In the genomic region with DNA sequence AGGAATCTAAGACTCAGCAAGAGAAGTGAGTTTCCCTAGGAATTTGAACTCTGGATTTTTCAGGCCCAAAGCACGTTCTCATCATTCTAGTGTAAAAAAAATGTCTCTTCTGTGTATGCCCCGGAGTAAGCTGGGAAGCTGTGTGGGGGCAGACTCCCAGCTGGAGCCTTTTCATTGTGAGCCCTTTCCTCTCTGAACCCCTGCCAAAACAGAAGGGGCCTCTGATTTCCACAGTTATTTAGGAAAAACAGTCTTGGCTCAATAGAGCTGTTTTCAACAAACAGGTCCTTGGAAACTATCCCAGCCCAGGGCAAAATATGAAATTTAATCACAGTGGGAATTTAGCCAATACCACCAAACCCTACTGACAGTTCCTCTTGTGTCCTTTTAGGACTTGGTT, we compare ENCODE assay signal across 15 mouse cellular contexts.
A peak's percentile ranks its signal among the peaks of the same experiment; 100 is the strongest.
DNase-seq lines count a peak whose midpoint lies in the region; ATAC-seq and TF ChIP-seq lines count a peak whose summit lies in the region.
"Had no signal": no experiment of that assay in that cellular context is flagged by ENCODE, and none has a peak within 500 bp of the region (broad histone marks: within the 10 kb centered on the region; RNA-seq: fewer than 3 reads in every experiment).

No protein-coding gene starts in this region.

- H3K9me3 ChIP-seq in kidney, postnatal 0 days (replicated peaks; ENCODE audit: low read length) = no peaks in the 10 kb centered on the region
- no peaks in the 10 kb centered on the region for H3K9me3 ChIP-seq in kidney, embryonic 16.5 days (ENCODE audit: low read length)
- H3K9me3 ChIP-seq in midbrain, embryonic 13.5 days = no peaks in the 10 kb centered on the region; the same call in none of the 2 replicates
- H3K9me3 ChIP-seq in midbrain, embryonic 11.5 days (ENCODE audit: control insufficient read depth, low read length) = no peaks in the 10 kb centered on the region
- no peaks in the 10 kb centered on the region for H3K9me3 ChIP-seq in hindbrain, embryonic 15.5 days
- H3K9me3 ChIP-seq in neural tube, embryonic 14.5 days (ENCODE audit: control insufficient read depth, low read length) = no peaks in the 10 kb centered on the region
- H3K9me3 ChIP-seq: embryonic facial prominence, embryonic 12.5 days; intestine, embryonic 15.5 days; limb, embryonic 13.5 days had no signal

- ATAC-seq in kidney, postnatal 0 days (replicated peaks; ENCODE audit: low FRiP score, low read depth) = no peak
- no peak for ATAC-seq in kidney, embryonic 16.5 days (ENCODE audit: low FRiP score, low TSS enrichment)
- ATAC-seq in midbrain, embryonic 13.5 days = no peak
- no peak for ATAC-seq in midbrain, embryonic 11.5 days (ENCODE audit: low FRiP score)
- no peak for ATAC-seq in hindbrain, embryonic 15.5 days (ENCODE audit: low FRiP score, low read depth)
- ATAC-seq in neural tube, embryonic 14.5 days (ENCODE audit: low read depth) = 0 out of 2 replicates have a peak, but pooled peaks have one; percentile 41
- ATAC-seq in granulocyte monocyte progenitor cell, adult 5-6 weeks (replicated peaks; ENCODE audit: poor library complexity, severe bottlenecking) = no peak
- ATAC-seq: activated CD4-positive, CD25-positive, alpha-beta regulatory T cell, adult 4 months; intestine, embryonic 15.5 days had no signal

- DNase-seq in kidney, postnatal 0 days (ENCODE audit: low spot score) = peak; percentile 0
- DNase-seq in midbrain, embryonic 11.5 days (ENCODE audit: low spot score, missing footprints) = no peak
- DNase-seq in kidney, postnatal 14 days = no peak
- DNase-seq: cerebellum, adult 8-10 months; kidney, postnatal 36 days; spleen, adult 18-20 months had no signal

- no peak for TF ChIP-seq CTCF in kidney, postnatal 0 days (IDR thresholded peaks at IDR 0.05; ENCODE audit: low read depth)

- H3K4me3 ChIP-seq in kidney, postnatal 0 days (replicated peaks; ENCODE audit: low read depth, low read length) = no peak overlapping the region
- H3K4me3 ChIP-seq in kidney, embryonic 16.5 days (ENCODE audit: low read length) = no peak overlapping the region
- H3K4me3 ChIP-seq in midbrain, embryonic 13.5 days (replicated peaks) = no peak overlapping the region
- no peak overlapping the region for H3K4me3 ChIP-seq in midbrain, embryonic 11.5 days (ENCODE audit: low read depth, low read length)
- H3K4me3 ChIP-seq in hindbrain, embryonic 15.5 days = no peak overlapping the region
- H3K4me3 ChIP-seq in neural tube, embryonic 14.5 days (ENCODE audit: low read depth, low read length) = no peak overlapping the region
- H3K4me3 ChIP-seq: embryonic facial prominence, embryonic 12.5 days; intestine, embryonic 15.5 days; limb, embryonic 13.5 days had no signal

- H3K9ac ChIP-seq in kidney, postnatal 0 days (ENCODE audit: low read depth, low read length) = no peak overlapping the region
- no peak overlapping the region for H3K9ac ChIP-seq in kidney, embryonic 16.5 days (replicated peaks; ENCODE audit: low read length)
- H3K9ac ChIP-seq in midbrain, embryonic 13.5 days (replicated peaks) = no peak overlapping the region
- H3K9ac ChIP-seq in midbrain, embryonic 11.5 days (ENCODE audit: low read length) = no peak overlapping the region
- no peak overlapping the region for H3K9ac ChIP-seq in hindbrain, embryonic 15.5 days
- no peak overlapping the region for H3K9ac ChIP-seq in neural tube, embryonic 14.5 days (replicated peaks; ENCODE audit: low read depth, low read length)
- H3K9ac ChIP-seq: embryonic facial prominence, embryonic 12.5 days; intestine, embryonic 15.5 days; limb, embryonic 13.5 days had no signal

- H3K4me1 ChIP-seq in kidney, postnatal 0 days (replicated peaks; ENCODE audit: insufficient read depth, low read length) = no peaks in the 10 kb centered on the region
- no peaks in the 10 kb centered on the region for H3K4me1 ChIP-seq in kidney, embryonic 16.5 days (ENCODE audit: insufficient read depth, low read length)
- H3K4me1 ChIP-seq in midbrain, embryonic 13.5 days (replicated peaks) = peaks cover 12% of the 10 kb centered on the region
- H3K4me1 ChIP-seq in midbrain, embryonic 11.5 days (ENCODE audit: control insufficient read depth, insufficient read depth, low read length) = peaks cover 3% of the 10 kb centered on the region; the same call in 1 of the 2 replicates
- H3K4me1 ChIP-seq in hindbrain, embryonic 15.5 days (replicated peaks) = 0 out of 2 replicates have a peak, but pooled peaks cover 11% of the 10 kb centered on the region
- H3K4me1 ChIP-seq in neural tube, embryonic 14.5 days (ENCODE audit: control insufficient read depth, insufficient read depth, low read length) = no peaks in the 10 kb centered on the region
- H3K4me1 ChIP-seq: embryonic facial prominence, embryonic 12.5 days; intestine, embryonic 15.5 days; limb, embryonic 13.5 days had no signal

- no peak overlapping the region for H3K4me2 ChIP-seq in kidney, postnatal 0 days (ENCODE audit: low read length)
- no peak overlapping the region for H3K4me2 ChIP-seq in kidney, embryonic 16.5 days (replicated peaks; ENCODE audit: low read depth, low read length)
- no peak overlapping the region for H3K4me2 ChIP-seq in midbrain, embryonic 13.5 days (replicated peaks)
- no peak overlapping the region for H3K4me2 ChIP-seq in midbrain, embryonic 11.5 days
- H3K4me2 ChIP-seq in hindbrain, embryonic 15.5 days = no peak overlapping the region
- H3K4me2 ChIP-seq in neural tube, embryonic 14.5 days (ENCODE audit: low read depth, low read length) = no peak overlapping the region
- H3K4me2 ChIP-seq: embryonic facial prominence, embryonic 12.5 days; intestine, embryonic 15.5 days; limb, embryonic 13.5 days had no signal

- WGBS in kidney, postnatal 0 days = 48% methylated on average over 2 of the region's 2 CpGs
- WGBS in kidney, embryonic 16.5 days = 62% methylated on average over 2 of the region's 2 CpGs
- 33% methylated on average over 2 of the region's 2 CpGs for WGBS in midbrain, embryonic 13.5 days
- WGBS in midbrain, embryonic 11.5 days = 64% methylated on average over 2 of the region's 2 CpGs
- 25% methylated on average over 2 of the region's 2 CpGs for WGBS in hindbrain, embryonic 15.5 days
- WGBS in neural tube, embryonic 14.5 days = 27% methylated on average over 2 of the region's 2 CpGs

- H3K27me3 ChIP-seq in kidney, postnatal 0 days (ENCODE audit: insufficient read depth, low read length) = no peaks in the 10 kb centered on the region
- H3K27me3 ChIP-seq in kidney, embryonic 16.5 days (ENCODE audit: insufficient read depth, low read length) = no peaks in the 10 kb centered on the region
- H3K27me3 ChIP-seq in midbrain, embryonic 13.5 days = no peaks in the 10 kb centered on the region
- H3K27me3 ChIP-seq in midbrain, embryonic 11.5 days (ENCODE audit: control insufficient read depth, insufficient read depth, low read length) = no peaks in the 10 kb centered on the region
- no peaks in the 10 kb centered on the region for H3K27me3 ChIP-seq in hindbrain, embryonic 15.5 days
- no peaks in the 10 kb centered on the region for H3K27me3 ChIP-seq in neural tube, embryonic 14.5 days (ENCODE audit: control insufficient read depth, insufficient read depth, low read length)
- H3K27me3 ChIP-seq: embryonic facial prominence, embryonic 12.5 days; intestine, embryonic 15.5 days; limb, embryonic 13.5 days had no signal

- H3K36me3 ChIP-seq in kidney, postnatal 0 days (ENCODE audit: insufficient read depth, low read length) = no peaks in the 10 kb centered on the region
- H3K36me3 ChIP-seq in kidney, embryonic 16.5 days (ENCODE audit: insufficient read depth, low read length) = no peaks in the 10 kb centered on the region
- H3K36me3 ChIP-seq in midbrain, embryonic 13.5 days = no peaks in the 10 kb centered on the region
- no peaks in the 10 kb centered on the region for H3K36me3 ChIP-seq in midbrain, embryonic 11.5 days (ENCODE audit: control insufficient read depth, insufficient read depth, low read length)
- no peaks in the 10 kb centered on the region for H3K36me3 ChIP-seq in hindbrain, embryonic 15.5 days
- H3K36me3 ChIP-seq in neural tube, embryonic 14.5 days (ENCODE audit: control insufficient read depth, insufficient read depth, low read length) = no peaks in the 10 kb centered on the region
- H3K36me3 ChIP-seq: embryonic facial prominence, embryonic 12.5 days; intestine, embryonic 15.5 days; limb, embryonic 13.5 days had no signal

- no peak overlapping the region for H3K27ac ChIP-seq in kidney, postnatal 0 days
- no peak overlapping the region for H3K27ac ChIP-seq in kidney, embryonic 16.5 days (ENCODE audit: low read length)
- 0 out of 2 replicates have a peak overlapping the region, but pooled peaks have one; percentile 30 for H3K27ac ChIP-seq in midbrain, embryonic 13.5 days
- no peak overlapping the region for H3K27ac ChIP-seq in midbrain, embryonic 11.5 days (ENCODE audit: low read depth, low read length)
- peak overlapping the region; percentile 47; the same call in 1 of the 2 replicates for H3K27ac ChIP-seq in hindbrain, embryonic 15.5 days (replicated peaks)
- no peak overlapping the region for H3K27ac ChIP-seq in neural tube, embryonic 14.5 days (ENCODE audit: low read depth, low read length)
- H3K27ac ChIP-seq: embryonic facial prominence, embryonic 12.5 days; intestine, embryonic 15.5 days; limb, embryonic 13.5 days had no signal

Comparison
In these comparisons a context has a peak if more than half of its experiments do, and no peak if none do; other contexts are left out.
1. H3K27ac ChIP-seq: peak in midbrain, embryonic 13.5 days (single experiment) and hindbrain, embryonic 15.5 days (single experiment); none in kidney, postnatal 0 days (single experiment), kidney, embryonic 16.5 days (single experiment), midbrain, embryonic 11.5 days (single experiment) and neural tube, embryonic 14.5 days (single experiment).